Mouse (Mus musculus) kidney, adult 2 months (tissue): ENCODE measurements around the gene Angptl2.

ENCODE experiments used
- CTCF ChIP-seq: fragments of 200-500 bp; conservative IDR thresholded peaks from 2 replicates; pipeline ENCODE4 v1.5.1; 2011; ENCODE audit warnings: low read depth, mild to moderate bottlenecking, control low read depth, low read length, moderate library complexity, mixed read lengths; ENCODE audit not compliant: insufficient read depth, insufficient read length
- POLR2A ChIP-seq: fragments of 200-500 bp; IDR thresholded peaks from one replicate; pipeline ENCODE4 v1.6.1; 2011; ENCODE audit warnings: low read depth, low read length, control low read depth

GRCm38 (mm10) chr2:33207069-33207468 is 8.8 kb upstream of the Angptl2 start:
- TF ChIP-seq CTCF: no peak
- no peak for TF ChIP-seq POLR2A
